Mouse (Mus musculus) brain, embryonic 14.5 days (tissue): ENCODE data around the gene Clec11a.

Experiments used
- CTCF ChIP-seq: fragments of 200-500 bp; IDR thresholded peaks from 2 replicates; pipeline ENCODE4 v1.5.1; 2012; ENCODE audit warnings: inconsistent platforms, mild to moderate bottlenecking, moderate library complexity, borderline replicate concordance; ENCODE audit not compliant: insufficient read depth, insufficient read length; ENCODE audit errors: extremely low read depth
- POLR2A ChIP-seq: fragments of 200-500 bp; IDR thresholded peaks from 2 replicates; pipeline ENCODE4 v1.6.1; 2012; ENCODE audit warnings: mild to moderate bottlenecking, inconsistent platforms, borderline replicate concordance; ENCODE audit not compliant: poor library complexity, insufficient read depth, insufficient read length, severe bottlenecking; ENCODE audit errors: extremely low read depth

GRCm38 (mm10) chr7:44341714-44342113, 35.0 kb upstream of the Clec11a start:
- TF ChIP-seq POLR2A (no peak), CTCF (no peak)
